Mouse (Mus musculus) midbrain, embryonic 14.5 days (tissue): ENCODE measurements around the gene Igsf8. TPM values are rescaled to one million over a fixed set of nuclear protein-coding genes. Genes with fewer than 3 reads are reported as not detected.
A peak's percentile ranks its signal among the peaks of the same experiment; 100 is the strongest.

Source experiments
- ATAC-seq: fragments of 200-750 bp; cut with Nextera tagmentation; 2 replicates; pipeline ENCODE4 v1.8.0; 2017; ENCODE audit warnings: moderate number of reproducible peaks, moderate library complexity; ENCODE audit not compliant: low FRiP score, low TSS enrichment
- DNase-seq: peaks from one replicate; pipeline ENCODE4 v3.0.0-alpha.2; 2015
- H3K27ac ChIP-seq: fragments of 300-500 bp; sonication (generic); replicated peaks from 2 replicates; pipeline ENCODE4 v1.5.1; 2014; ENCODE audit warnings: mild to moderate bottlenecking, low read depth, low read length, moderate library complexity
- H3K27me3 ChIP-seq: fragments of 300-500 bp; sonication (generic); 2 replicates; pipeline ENCODE4 v1.6.1; 2014; ENCODE audit warnings: low read length, control low read depth, mixed read lengths; ENCODE audit not compliant: control insufficient read depth, insufficient read depth
- H3K36me3 ChIP-seq: fragments of 300-500 bp; sonication (generic); 2 replicates; pipeline ENCODE4 v1.6.1; 2014; ENCODE audit warnings: low read length, control low read depth; ENCODE audit not compliant: control insufficient read depth, insufficient read depth
- H3K4me1 ChIP-seq: fragments of 300-500 bp; sonication (generic); 2 replicates; pipeline ENCODE4 v1.6.1; 2014; ENCODE audit warnings: mild to moderate bottlenecking, antibody characterized with exemption, low read length, control low read depth; ENCODE audit not compliant: control insufficient read depth, insufficient read depth
- H3K4me2 ChIP-seq: fragments of 300-500 bp; sonication (generic); 2 replicates; pipeline ENCODE4 v1.6.1; 2014; ENCODE audit warnings: mild to moderate bottlenecking, low read length, moderate library complexity
- H3K4me3 ChIP-seq: fragments of 300-500 bp; sonication (generic); replicated peaks from 2 replicates; pipeline ENCODE4 v1.5.1; 2014; ENCODE audit warnings: low read depth, low read length
- H3K9ac ChIP-seq: fragments of 300-500 bp; sonication (generic); replicated peaks from 2 replicates; pipeline ENCODE4 v1.6.1; 2014; ENCODE audit warnings: mild to moderate bottlenecking, low read length, moderate library complexity
- H3K9me3 ChIP-seq: fragments of 300-500 bp; sonication (generic); 2 replicates; pipeline ENCODE4 v1.6.1; 2016; ENCODE audit warnings: low read length, control low read depth, mixed read lengths; ENCODE audit not compliant: control insufficient read depth
- WGBS: fragments of 180-500 bp; shearing (Covaris S2); extraction: QIAGEN DNeasy Blood & Tissue Kit; methylation state at CpG from one replicate; pipeline ENCODE4 v1.1.7; 2014; 5-methylcytosine and 5-hydroxymethylcytosine counted together
- polyA plus RNA-seq: library from polyadenylated mRNA; unstranded; fragments of >200 nt; fragmentation: Nextera tagmentation; extraction: Ambion mirVana; gene quantifications from 2 replicates; pipeline ENCODE4 v1.2.1, GENCODE M21; 2014

Igsf8 gene
- polyA plus RNA-seq, 1 experiment from 2014 or later, result 61.0 TPM

GRCm38 (mm10) chr1:172293449-172293848 is 32.0 kb downstream of the Igsf8 start:
- 82% methylated on average over 11 of the region's 11 CpGs for WGBS
- H3K9ac ChIP-seq, result no peak overlapping the region
- no peak overlapping the region for H3K4me3 ChIP-seq
- H3K9me3 ChIP-seq, result no peaks in the 10 kb centered on the region
- no peaks in the 10 kb centered on the region for H3K36me3 ChIP-seq
- no peak for ATAC-seq
- H3K4me1 ChIP-seq, result peaks cover 10% of the 10 kb centered on the region; the same call in 1 of the 2 replicates
- H3K27ac ChIP-seq, result no peak overlapping the region
- no peak for DNase-seq
- H3K4me2 ChIP-seq, result no peak overlapping the region
- no peaks in the 10 kb centered on the region for H3K27me3 ChIP-seq

GRCm38 (mm10) chr1:172295751-172296197 is 34.3 kb downstream of the Igsf8 start:
- 46% methylated on average over 4 of the region's 4 CpGs for WGBS
- H3K9ac ChIP-seq, result no peak overlapping the region
- H3K36me3 ChIP-seq, result no peaks in the 10 kb centered on the region
- no peaks in the 10 kb centered on the region for H3K27me3 ChIP-seq
- peak; percentile 58 for DNase-seq
- peak overlapping the region; percentile 9; the same call in 1 of the 2 replicates for H3K4me2 ChIP-seq
- no peaks in the 10 kb centered on the region for H3K9me3 ChIP-seq
- no peak overlapping the region for H3K4me3 ChIP-seq
- peak overlapping the region; percentile 38; the same call in 1 of the 2 replicates for H3K27ac ChIP-seq
- H3K4me1 ChIP-seq, result peaks cover 10% of the 10 kb centered on the region; the same call in 1 of the 2 replicates
- peak; percentile 65 for ATAC-seq

- Histone ChIP-seq H3K4me1 (peaks cover 13% of the 10 kb centered on the region; the same call in 1 of the 2 replicates), H3K9me3 (no peaks in the 10 kb centered on the region), H3K9ac (no peak overlapping the region; the same call in 1 of the 2 replicates), H3K4me2 (peak overlapping the region; percentile 9), H3K27ac (peak overlapping the region; percentile 61), H3K4me3 (peak overlapping the region; percentile 12; the same call in 1 of the 2 replicates), H3K27me3 (no peaks in the 10 kb centered on the region), H3K36me3 (no peaks in the 10 kb centered on the region)
- no peak for DNase-seq
- no peak for ATAC-seq
- 83% methylated on average over 6 of the region's 6 CpGs for WGBS
Measured at GRCm38 (mm10) chr1:172296816-172297510, 35.5 kb downstream of the Igsf8 start.

GRCm38 (mm10) chr1:172297611-172298537 is 36.4 kb downstream of the Igsf8 start, which contains the start of gene Atp1a2:
Gene Atp1a2 (minus strand): TSS chr1:172298064.
- peak within 1 kb of the TSS; percentile 61 for H3K27ac ChIP-seq
- H3K36me3 ChIP-seq, result no peaks in the 10 kb centered on the region
- H3K9ac ChIP-seq, result no peak within 1 kb of the TSS; the same call in 1 of the 2 replicates
- no peaks in the 10 kb centered on the region for H3K27me3 ChIP-seq
- no peak; the same call in 1 of the 2 replicates for ATAC-seq
- peak; percentile 51 for DNase-seq
- no peaks in the 10 kb centered on the region for H3K9me3 ChIP-seq
- peak within 1 kb of the TSS; percentile 9 for H3K4me2 ChIP-seq
- WGBS, result 13% methylated on average over 16 of the region's 16 CpGs
- peaks cover 18% of the 10 kb centered on the region; the same call in 1 of the 2 replicates for H3K4me1 ChIP-seq
- H3K4me3 ChIP-seq, result peak within 1 kb of the TSS; percentile 12; the same call in 1 of the 2 replicates

- Histone ChIP-seq H3K4me1 (peaks cover 19% of the 10 kb centered on the region; the same call in 1 of the 2 replicates), H3K27me3 (no peaks in the 10 kb centered on the region), H3K4me2 (no peak overlapping the region), H3K4me3 (no peak overlapping the region), H3K9me3 (no peaks in the 10 kb centered on the region), H3K9ac (no peak overlapping the region), H3K36me3 (no peaks in the 10 kb centered on the region), H3K27ac (no peak overlapping the region)
- DNase-seq (no peak), ATAC-seq (no peak)
- 64% methylated on average over 7 of the region's 7 CpGs for WGBS
Measured at GRCm38 (mm10) chr1:172299528-172299927, 38.1 kb downstream of the Igsf8 start.

GRCm38 (mm10) chr1:172300247-172300646 is 38.8 kb downstream of the Igsf8 start:
- Histone ChIP-seq H3K27ac (no peak overlapping the region), H3K4me1 (peaks cover 16% of the 10 kb centered on the region; the same call in 1 of the 2 replicates), H3K9me3 (no peaks in the 10 kb centered on the region), H3K4me3 (no peak overlapping the region), H3K4me2 (no peak overlapping the region), H3K9ac (no peak overlapping the region), H3K27me3 (no peaks in the 10 kb centered on the region), H3K36me3 (no peaks in the 10 kb centered on the region)
- DNase-seq (no peak), ATAC-seq (no peak)
- 70% methylated on average over 5 of the region's 5 CpGs for WGBS

GRCm38 (mm10) chr1:172301180-172301579 is 39.7 kb downstream of the Igsf8 start:
- Histone ChIP-seq H3K4me2 (no peak overlapping the region), H3K27me3 (no peaks in the 10 kb centered on the region), H3K4me3 (no peak overlapping the region), H3K27ac (no peak overlapping the region), H3K36me3 (no peaks in the 10 kb centered on the region), H3K9me3 (no peaks in the 10 kb centered on the region), H3K9ac (no peak overlapping the region), H3K4me1 (peaks cover 16% of the 10 kb centered on the region; the same call in 1 of the 2 replicates)
- DNase-seq (peak; percentile 48), ATAC-seq (peak; percentile 4; the same call in 1 of the 2 replicates)
- WGBS, result 44% methylated on average over 12 of the region's 12 CpGs

- H3K4me1 ChIP-seq, result peaks cover 16% of the 10 kb centered on the region; the same call in 1 of the 2 replicates
- no peak for ATAC-seq
- H3K27me3 ChIP-seq, result no peaks in the 10 kb centered on the region
Measured at GRCm38 (mm10) chr1:172302311-172302710, 40.9 kb downstream of the Igsf8 start.

More at GRCm38 (mm10) chr1:172302311-172302710, 40.9 kb downstream of the Igsf8 start:
- Histone ChIP-seq H3K9me3 (no peaks in the 10 kb centered on the region), H3K36me3 (no peaks in the 10 kb centered on the region), H3K4me3 (no peak overlapping the region), H3K9ac (no peak overlapping the region), H3K4me2 (no peak overlapping the region), H3K27ac (no peak overlapping the region)
- WGBS, result 49% methylated on average over 3 of the region's 3 CpGs
- DNase-seq, result no peak
